Mouse (Mus musculus) thymus, postnatal 25 days (tissue): ENCODE results near the gene Plxnb1.

Experiments used
- DNase-seq: peaks from one replicate; pipeline ENCODE4 v3.0.0; 2022

Plxnb1 gene

GRCm38 (mm10) chr9:109068095-109068735, 27.0 kb upstream of the Plxnb1 start:
- DNase-seq = no peak

GRCm38 (mm10) chr9:109073661-109074573, 21.3 kb upstream of the Plxnb1 start, which contains the start of gene Atrip:
Gene Atrip, minus strand, starts transcription at chr9:109074124.
- DNase-seq = peak; percentile 90

GRCm38 (mm10) chr9:109080516-109080915, 14.7 kb upstream of the Plxnb1 start:
- DNase-seq = no peak

- no peak for DNase-seq
Measured at GRCm38 (mm10) chr9:109081749-109082123, 13.5 kb upstream of the Plxnb1 start.

GRCm38 (mm10) chr9:109082124-109082800, 12.9 kb upstream of the Plxnb1 start, which contains the start of the genes Ccdc51 and Tma7:
Gene Ccdc51, plus strand, starts transcription at chr9:109082493.
Gene Tma7, minus strand, starts transcription at chr9:109082587.
- DNase-seq = peak; percentile 84

- no peak for DNase-seq
Measured at GRCm38 (mm10) chr9:109084922-109085321, 10.3 kb upstream of the Plxnb1 start.

GRCm38 (mm10) chr9:109087987-109088386, 7.2 kb upstream of the Plxnb1 start:
- DNase-seq = no peak

GRCm38 (mm10) chr9:109090446-109090845, 4.7 kb upstream of the Plxnb1 start:
- no peak for DNase-seq

GRCm38 (mm10) chr9:109091802-109092201, 3.4 kb upstream of the Plxnb1 start:
- no peak for DNase-seq

- DNase-seq = no peak
Measured at GRCm38 (mm10) chr9:109092799-109093198, 2.4 kb upstream of the Plxnb1 start.

GRCm38 (mm10) chr9:109093786-109094552, 1.2 kb upstream of the Plxnb1 start:
- no peak for DNase-seq

- no peak for DNase-seq
Measured at GRCm38 (mm10) chr9:109094553-109095136, 544 bp upstream of the Plxnb1 start.

GRCm38 (mm10) chr9:109096251-109096661, 1.1 kb downstream of the Plxnb1 start:
- DNase-seq = no peak

- no peak for DNase-seq
Measured at GRCm38 (mm10) chr9:109096856-109097255, 1.7 kb downstream of the Plxnb1 start.

- DNase-seq = no peak
Measured at GRCm38 (mm10) chr9:109097291-109097690, 2.1 kb downstream of the Plxnb1 start.

- DNase-seq = no peak
Measured at GRCm38 (mm10) chr9:109097831-109098230, 2.6 kb downstream of the Plxnb1 start.

GRCm38 (mm10) chr9:109098366-109098765, 3.2 kb downstream of the Plxnb1 start:
- no peak for DNase-seq

- no peak for DNase-seq
Measured at GRCm38 (mm10) chr9:109098969-109099368, 3.8 kb downstream of the Plxnb1 start.

- DNase-seq = no peak
Measured at GRCm38 (mm10) chr9:109100307-109100928, 5.2 kb downstream of the Plxnb1 start.

GRCm38 (mm10) chr9:109101933-109102445, 6.8 kb downstream of the Plxnb1 start:
- DNase-seq = no peak

GRCm38 (mm10) chr9:109102541-109102940, 7.4 kb downstream of the Plxnb1 start:
- DNase-seq = no peak
